Mouse (Mus musculus) layer of hippocampus, adult 11-12 months (tissue): ENCODE measurements around the gene Nfe2.

Experiments
- DNase-seq: peaks from one replicate; pipeline ENCODE4 v3.0.0; 2022; ENCODE audit warnings: low spot score

Nfe2 gene

DNA sequence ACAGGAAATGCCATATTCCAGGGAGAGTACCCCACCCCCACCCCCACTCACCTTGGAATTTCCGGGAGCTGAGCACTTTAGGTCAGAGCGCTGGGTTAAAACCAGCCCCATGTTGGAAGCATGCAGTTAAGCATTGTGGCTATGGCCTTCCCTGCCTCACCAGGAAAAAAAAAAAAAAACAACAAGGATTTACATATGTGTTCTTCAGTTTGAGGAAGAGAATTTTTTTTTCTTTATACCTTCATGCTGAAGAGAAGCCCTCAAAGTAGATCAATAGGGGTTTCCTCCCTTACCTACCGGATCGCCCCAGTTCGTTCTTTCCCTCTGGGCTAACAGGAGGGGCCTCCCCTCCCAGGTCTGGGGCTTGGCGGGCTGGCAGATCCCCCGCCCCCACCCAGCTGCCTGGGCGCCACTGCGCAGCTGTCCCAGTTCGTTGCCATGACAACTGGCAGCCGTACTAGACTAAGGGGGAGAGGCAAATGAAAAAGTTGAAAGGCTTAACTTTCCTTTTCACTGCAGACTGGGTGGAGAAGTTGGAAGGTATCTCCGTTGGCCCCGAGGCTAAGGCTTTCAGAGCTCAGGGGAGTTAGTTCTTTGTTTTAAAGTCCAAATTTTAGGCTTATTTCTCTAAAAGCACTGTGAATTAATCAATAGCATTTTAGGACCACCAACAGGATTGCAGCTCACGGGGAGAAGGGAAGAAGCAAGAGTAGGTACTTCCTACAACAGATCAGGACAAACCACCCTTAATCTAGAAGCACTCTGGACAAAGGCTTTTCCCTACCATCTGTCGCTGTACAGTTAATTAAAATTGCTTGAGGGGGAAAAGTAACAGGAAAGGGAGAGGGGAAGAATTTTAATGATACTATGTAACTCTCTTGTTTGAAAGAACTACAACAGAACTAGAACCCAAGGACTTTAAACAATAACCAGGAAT, 43.0 kb downstream of the Nfe2 start:
- DNase-seq, result peak; percentile 86

GRCm38 (mm10) chr15:103214149-103214548, 44.1 kb downstream of the Nfe2 start:
- no peak for DNase-seq

GRCm38 (mm10) chr15:103205156-103205555, 53.0 kb downstream of the Nfe2 start:
- DNase-seq, result no peak

GRCm38 (mm10) chr15:103202088-103202793, 56.0 kb downstream of the Nfe2 start:
- DNase-seq, result no peak
